In genomic region chr1:62786255-62786654, GRCm38 (mm10) we compare ENCODE assay signal across 10 mouse cellular contexts.
DNase-seq lines count a peak whose midpoint lies in the region; ATAC-seq and TF ChIP-seq lines count a peak whose summit lies in the region.
"Had no signal": no experiment of that assay in that cellular context is flagged by ENCODE, and none has a peak within 500 bp of the region (broad histone marks: within the 10 kb centered on the region; RNA-seq: fewer than 3 reads in every experiment).

No protein-coding gene starts in this region.

- no peak overlapping the region for H3K9ac ChIP-seq in kidney, embryonic 16.5 days (replicated peaks; ENCODE audit: low read length)
- no peak overlapping the region for H3K9ac ChIP-seq in MEL (ENCODE audit: control insufficient read depth, low read depth, low read length, poor library complexity, severe bottlenecking)
- no peak overlapping the region for H3K9ac ChIP-seq in neural tube, embryonic 11.5 days (ENCODE audit: low read length)
- H3K9ac ChIP-seq: embryonic facial prominence, embryonic 13.5 days; limb, embryonic 13.5 days had no signal

- TF ChIP-seq POLR2A in MEL (IDR thresholded peaks at IDR 0.05; ENCODE audit: control insufficient read depth in 1 of 2, insufficient read depth in 1 of 2, low read depth in 1 of 2, low read length in 2 of 2, poor library complexity in 1 of 2): no peak

- H3K4me2 ChIP-seq in kidney, embryonic 16.5 days (replicated peaks; ENCODE audit: low read depth, low read length): no peak overlapping the region
- H3K4me2 ChIP-seq in neural tube, embryonic 11.5 days (ENCODE audit: low read depth): no peak overlapping the region
- H3K4me2 ChIP-seq: embryonic facial prominence, embryonic 13.5 days; limb, embryonic 13.5 days had no signal

- TF ChIP-seq RAD21 in MEL (IDR thresholded peaks at IDR 0.05; ENCODE audit: low read depth, low read length): peak; percentile 7

- H3K9me3 ChIP-seq in kidney, embryonic 16.5 days (ENCODE audit: low read length): no peaks in the 10 kb centered on the region
- H3K9me3 ChIP-seq in MEL (replicated peaks; ENCODE audit: insufficient read depth, low read length): no peaks in the 10 kb centered on the region
- H3K9me3 ChIP-seq in neural tube, embryonic 11.5 days (ENCODE audit: control insufficient read depth, low read length): no peaks in the 10 kb centered on the region
- H3K9me3 ChIP-seq: embryonic facial prominence, embryonic 13.5 days; limb, embryonic 13.5 days had no signal

- H3K36me3 ChIP-seq in kidney, embryonic 16.5 days (ENCODE audit: insufficient read depth, low read length): no peaks in the 10 kb centered on the region
- no peaks in the 10 kb centered on the region for H3K36me3 ChIP-seq in MEL (ENCODE audit: control insufficient read depth in 1 of 2, insufficient read depth in 2 of 2, low read length in 2 of 2)
- H3K36me3 ChIP-seq in neural tube, embryonic 11.5 days (ENCODE audit: control insufficient read depth, insufficient read depth, low read length): no peaks in the 10 kb centered on the region

- no peak for ATAC-seq in kidney, embryonic 16.5 days (ENCODE audit: low FRiP score, low TSS enrichment)
- no peak for ATAC-seq in neural tube, embryonic 11.5 days (ENCODE audit: insufficient read depth, low FRiP score, low TSS enrichment)
- ATAC-seq in erythroblast, adult 5-6 weeks (replicated peaks; ENCODE audit: low FRiP score, poor library complexity, severe bottlenecking): no peak

- peak; percentile 27 for DNase-seq in kidney, adult 11 months
- DNase-seq in MEL (ENCODE audit: low read depth, low spot score): peak; percentile 7
- DNase-seq in c-Kit-positive CD71-positive TER-119-positive erythroid progenitor cells, embryonic 14.5 days (ENCODE audit: low spot score): peak; percentile 34
- peak; percentile 49 to 64 for DNase-seq in gastrocnemius, postnatal 4 days (ENCODE audit: low spot score in 2 of 2)
- DNase-seq in left cerebral cortex, adult 8-10 months (ENCODE audit: low spot score in 2 of 2): peak; percentile 44 to 54
- DNase-seq in neural tube, embryonic 11.5 days (ENCODE audit: low spot score): peak; percentile 58

- no peak for TF ChIP-seq EP300 in MEL (IDR thresholded peaks at IDR 0.05; ENCODE audit: low read depth in 1 of 2, low read length in 2 of 2)

- H3K79me2 ChIP-seq in MEL (ENCODE audit: control insufficient read depth, insufficient read depth, low read length, poor library complexity): no peaks in the 10 kb centered on the region

- no peak overlapping the region for H3K4me3 ChIP-seq in kidney, embryonic 16.5 days (ENCODE audit: low read length)
- H3K4me3 ChIP-seq in MEL (ENCODE audit: control insufficient read depth in 1 of 2, insufficient read depth in 1 of 2, low read depth in 2 of 2, low read length in 2 of 2): no peak overlapping the region
- no peak overlapping the region for H3K4me3 ChIP-seq in neural tube, embryonic 11.5 days (ENCODE audit: low read depth, low read length)
- H3K4me3 ChIP-seq: embryonic facial prominence, embryonic 13.5 days; limb, embryonic 13.5 days had no signal

- no peak overlapping the region for H3K27ac ChIP-seq in kidney, embryonic 16.5 days (ENCODE audit: low read length)
- H3K27ac ChIP-seq in MEL (ENCODE audit: control insufficient read depth, low read depth, low read length): no peak overlapping the region
- H3K27ac ChIP-seq in neural tube, embryonic 11.5 days (ENCODE audit: low read depth, low read length): no peak overlapping the region
- H3K27ac ChIP-seq: limb, embryonic 13.5 days had no signal

- H3K27me3 ChIP-seq in kidney, embryonic 16.5 days (ENCODE audit: insufficient read depth, low read length): no peaks in the 10 kb centered on the region
- no peaks in the 10 kb centered on the region for H3K27me3 ChIP-seq in MEL (ENCODE audit: control insufficient read depth in 1 of 2, insufficient read depth in 2 of 2, low read length in 2 of 2)
- no peaks in the 10 kb centered on the region for H3K27me3 ChIP-seq in neural tube, embryonic 11.5 days (ENCODE audit: control insufficient read depth, insufficient read depth, low read length)

- 19% methylated on average over 5 of the region's 5 CpGs for WGBS in kidney, embryonic 16.5 days
- 24% methylated on average over 5 of the region's 5 CpGs for WGBS in neural tube, embryonic 11.5 days

- no peaks in the 10 kb centered on the region for H3K4me1 ChIP-seq in kidney, embryonic 16.5 days (ENCODE audit: insufficient read depth, low read length)
- H3K4me1 ChIP-seq in MEL (ENCODE audit: control insufficient read depth in 1 of 2, insufficient read depth in 2 of 2, low read length in 2 of 2): no peaks in the 10 kb centered on the region
- no peaks in the 10 kb centered on the region for H3K4me1 ChIP-seq in neural tube, embryonic 11.5 days (ENCODE audit: control insufficient read depth, insufficient read depth, low read length)

- TF ChIP-seq CTCF in MEL (IDR thresholded peaks at IDR 0.05 in 2 of 3, conservative IDR thresholded peaks at IDR 0.05 in 1 of 3; ENCODE audit: control insufficient read depth in 1 of 3, insufficient read depth in 1 of 3, low read depth in 2 of 3, low read length in 3 of 3, poor library complexity in 1 of 3, severe bottlenecking in 1 of 3): peak; percentile 31 to 51 (median 42)

TF ChIP-seq in MEL, 35 proteins besides CTCF, POLR2A, EP300 and RAD21:
- TF ChIP-seq SMC3 (IDR thresholded peaks at IDR 0.05; ENCODE audit: low read depth, low read length) (peak; percentile 24), MEF2A (IDR thresholded peaks at IDR 0.05; ENCODE audit: extremely low read depth, insufficient replicate concordance, low read depth, low read length, poor library complexity, severe bottlenecking) (no peak)

Comparison
In these comparisons a context has a peak if more than half of its experiments do, and no peak if none do; other contexts are left out.
1. DNase-seq: peak in every context shown above with its lines; median percentile 58 in neural tube, embryonic 11.5 days; 56 in gastrocnemius, postnatal 4 days; 49 in left cerebral cortex, adult 8-10 months; 34 in c-Kit-positive CD71-positive TER-119-positive erythroid progenitor cells, embryonic 14.5 days; 27 in kidney, adult 11 months; 7 in MEL.